Mouse (Mus musculus): Measurements from ENCODE around the gene Id3. TPM values are rescaled to one million over a fixed set of nuclear protein-coding genes. Genes with fewer than 3 reads are reported as not detected.
A peak's percentile ranks its signal among the peaks of the same experiment; 100 is the strongest.

The Id3 gene
- polyA plus RNA-seq, 1 experiment from 2014 or later, result 411 TPM

DNA sequence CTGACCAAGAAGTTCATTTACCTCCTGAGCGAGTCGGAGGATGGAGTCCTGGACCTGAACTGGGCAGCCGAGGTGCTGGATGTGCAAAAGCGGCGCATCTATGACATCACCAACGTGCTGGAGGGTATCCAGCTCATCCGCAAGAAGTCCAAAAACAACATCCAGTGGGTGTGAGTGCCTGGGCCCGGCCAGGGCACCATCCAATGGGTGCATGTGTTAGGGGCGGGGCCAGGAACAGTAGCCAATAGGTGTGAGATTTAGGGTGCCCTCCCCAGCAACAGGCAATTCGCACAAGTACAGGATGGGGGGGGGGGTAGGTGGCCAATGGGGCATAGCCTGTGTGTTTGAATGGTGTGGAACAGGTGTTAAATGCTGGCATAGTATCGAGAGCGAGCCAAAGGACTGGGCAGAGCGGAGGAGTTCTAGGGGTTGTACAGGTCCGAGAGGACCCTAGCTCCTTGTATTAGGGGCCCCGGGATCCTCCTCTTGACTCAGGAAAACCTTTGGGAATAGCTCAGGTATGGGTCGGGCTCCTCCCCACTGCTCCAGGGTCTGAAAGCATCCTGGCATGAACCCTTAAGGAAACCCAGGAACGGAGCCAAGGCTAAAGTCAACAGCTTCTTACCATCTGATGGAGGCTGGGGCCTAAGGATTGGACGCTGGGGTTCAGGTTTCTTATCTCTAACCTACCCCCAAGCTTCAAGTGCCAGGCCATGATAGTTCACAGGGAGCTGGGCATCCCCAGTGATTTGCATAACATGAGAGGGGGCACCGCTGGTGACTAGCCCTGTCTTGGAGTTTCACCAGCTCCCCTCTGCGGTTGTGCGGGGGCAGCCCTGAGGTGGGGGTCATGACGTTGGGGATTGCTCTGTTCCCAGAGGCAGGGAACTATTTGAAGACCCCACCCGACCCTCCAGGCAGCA, 37.4 kb downstream of the Id3 start:
- H3K27ac ChIP-seq (ENCODE audit: low read depth, low read length), result peak overlapping the region; percentile 70
- peaks cover 43% of the 10 kb centered on the region for H3K4me1 ChIP-seq (ENCODE audit: control insufficient read depth, insufficient read depth, low read length)
- ATAC-seq (replicated peaks; ENCODE audit: insufficient number of reproducible peaks, low FRiP score, low TSS enrichment), result peak; percentile 79
- peak overlapping the region; percentile 42 for H3K4me3 ChIP-seq (ENCODE audit: low read depth, low read length)
- H3K9me3 ChIP-seq (replicated peaks; ENCODE audit: control insufficient read depth, low read length), result no peaks in the 10 kb centered on the region
- WGBS (ENCODE audit: insufficient replicate concordance), result 11% methylated on average over 23 of the region's 23 CpGs
- peak overlapping the region; percentile 64 for H3K9ac ChIP-seq (ENCODE audit: low read depth, low read length)
- H3K36me3 ChIP-seq (ENCODE audit: control insufficient read depth, insufficient read depth, low read length), result no peaks in the 10 kb centered on the region
- no peaks in the 10 kb centered on the region for H3K27me3 ChIP-seq (ENCODE audit: control insufficient read depth, insufficient read depth, low read length)
- peak overlapping the region; percentile 95 for H3K4me2 ChIP-seq

DNA sequence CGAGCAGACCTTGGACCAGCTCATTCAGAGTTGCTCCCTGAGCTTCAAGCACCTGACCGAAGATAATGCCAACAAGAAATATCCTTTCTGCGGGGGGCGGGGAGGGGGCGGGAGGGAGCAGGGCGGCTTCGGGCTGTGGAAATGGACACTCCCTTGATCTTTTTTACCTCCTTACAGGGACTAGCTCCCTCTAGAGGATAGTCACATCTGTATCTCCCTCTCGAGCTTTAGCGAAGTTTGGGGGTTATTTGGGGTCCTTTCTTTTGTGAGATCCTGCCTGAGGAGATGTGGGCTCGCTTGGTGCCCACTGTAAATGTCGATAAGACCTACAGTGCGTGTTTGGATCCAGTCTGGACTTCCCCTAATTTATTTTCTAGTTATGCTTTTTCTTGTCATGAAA, 38.1 kb downstream of the Id3 start:
- peak overlapping the region; percentile 95 for H3K4me2 ChIP-seq
- peaks cover 39% of the 10 kb centered on the region for H3K4me1 ChIP-seq (ENCODE audit: control insufficient read depth, insufficient read depth, low read length)
- H3K4me3 ChIP-seq (ENCODE audit: low read depth, low read length), result 0 out of 2 replicates have a peak overlapping the region, but pooled peaks have one; percentile 4
- no peak overlapping the region for H3K27ac ChIP-seq (ENCODE audit: low read depth, low read length)
- no peaks in the 10 kb centered on the region for H3K9me3 ChIP-seq (replicated peaks; ENCODE audit: control insufficient read depth, low read length)
- H3K36me3 ChIP-seq (ENCODE audit: control insufficient read depth, insufficient read depth, low read length), result no peaks in the 10 kb centered on the region
- ATAC-seq (replicated peaks; ENCODE audit: insufficient number of reproducible peaks, low FRiP score, low TSS enrichment), result no peak
- H3K9ac ChIP-seq (ENCODE audit: low read depth, low read length), result no peak overlapping the region
- no peaks in the 10 kb centered on the region for H3K27me3 ChIP-seq (ENCODE audit: control insufficient read depth, insufficient read depth, low read length)
- WGBS (ENCODE audit: insufficient replicate concordance), result 18% methylated on average over 12 of the region's 12 CpGs

DNA sequence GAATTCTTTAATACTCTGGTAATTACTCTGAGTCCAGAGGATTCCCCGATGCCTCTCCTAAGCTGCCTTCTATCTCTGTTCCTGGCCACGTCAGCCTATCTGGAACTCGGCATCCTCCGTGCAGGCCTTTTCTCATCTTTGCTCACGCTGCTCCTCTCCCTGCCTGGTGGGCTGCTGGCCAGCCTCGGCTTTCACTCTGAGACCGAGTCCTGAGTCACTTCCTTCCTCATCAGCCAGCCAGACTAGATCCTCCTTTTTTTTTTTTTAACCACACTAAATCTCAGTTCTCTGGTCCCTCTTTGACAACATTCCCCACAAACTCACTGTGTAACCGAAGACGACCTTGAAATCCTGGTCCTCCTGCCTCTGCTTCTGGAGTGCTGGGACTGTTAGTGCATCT, 42.1 kb downstream of the Id3 start:
- Histone ChIP-seq H3K4me3 (ENCODE audit: low read depth, low read length) (no peak overlapping the region), H3K27ac (ENCODE audit: low read depth, low read length) (peak overlapping the region; percentile 57), H3K4me1 (ENCODE audit: control insufficient read depth, insufficient read depth, low read length) (peaks cover 9% of the 10 kb centered on the region), H3K27me3 (ENCODE audit: control insufficient read depth, insufficient read depth, low read length) (no peaks in the 10 kb centered on the region), H3K36me3 (ENCODE audit: control insufficient read depth, insufficient read depth, low read length) (no peaks in the 10 kb centered on the region), H3K4me2 (no peak overlapping the region), H3K9me3 (replicated peaks; ENCODE audit: control insufficient read depth, low read length) (no peaks in the 10 kb centered on the region), H3K9ac (ENCODE audit: low read depth, low read length) (0 out of 2 replicates have a peak overlapping the region, but pooled peaks have one; percentile 22)
- 52% methylated on average over 9 of the region's 9 CpGs for WGBS (ENCODE audit: insufficient replicate concordance)
- ATAC-seq (replicated peaks; ENCODE audit: insufficient number of reproducible peaks, low FRiP score, low TSS enrichment), result no peak

DNA sequence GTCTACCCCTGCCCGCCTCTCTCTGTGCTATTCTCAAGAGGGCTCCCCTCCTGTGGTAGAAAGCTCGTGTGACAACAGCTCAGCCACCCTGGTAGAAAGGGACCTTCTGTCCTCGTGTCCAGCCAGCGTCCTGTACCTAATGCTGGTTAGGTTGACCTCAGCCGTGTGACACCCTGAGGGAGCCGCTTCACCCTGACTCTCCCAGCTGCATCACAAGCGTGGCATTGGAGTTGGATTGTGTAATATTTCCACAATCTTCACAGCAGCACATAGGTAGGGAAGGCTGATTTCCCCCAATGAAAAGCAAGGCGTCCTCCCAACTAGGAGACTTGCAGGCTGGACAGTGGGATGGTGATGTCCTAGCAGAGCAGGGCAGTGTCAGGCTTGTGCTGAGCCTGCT, 43.0 kb downstream of the Id3 start:
- WGBS (ENCODE audit: insufficient replicate concordance), result 78% methylated on average over 8 of the region's 8 CpGs
- Histone ChIP-seq H3K4me3 (ENCODE audit: low read depth, low read length) (no peak overlapping the region), H3K9me3 (replicated peaks; ENCODE audit: control insufficient read depth, low read length) (no peaks in the 10 kb centered on the region), H3K27ac (ENCODE audit: low read depth, low read length) (no peak overlapping the region), H3K9ac (ENCODE audit: low read depth, low read length) (no peak overlapping the region), H3K4me1 (ENCODE audit: control insufficient read depth, insufficient read depth, low read length) (peaks cover 2% of the 10 kb centered on the region), H3K36me3 (ENCODE audit: control insufficient read depth, insufficient read depth, low read length) (no peaks in the 10 kb centered on the region), H3K27me3 (ENCODE audit: control insufficient read depth, insufficient read depth, low read length) (no peaks in the 10 kb centered on the region), H3K4me2 (no peak overlapping the region)
- no peak for ATAC-seq (replicated peaks; ENCODE audit: insufficient number of reproducible peaks, low FRiP score, low TSS enrichment)

DNA sequence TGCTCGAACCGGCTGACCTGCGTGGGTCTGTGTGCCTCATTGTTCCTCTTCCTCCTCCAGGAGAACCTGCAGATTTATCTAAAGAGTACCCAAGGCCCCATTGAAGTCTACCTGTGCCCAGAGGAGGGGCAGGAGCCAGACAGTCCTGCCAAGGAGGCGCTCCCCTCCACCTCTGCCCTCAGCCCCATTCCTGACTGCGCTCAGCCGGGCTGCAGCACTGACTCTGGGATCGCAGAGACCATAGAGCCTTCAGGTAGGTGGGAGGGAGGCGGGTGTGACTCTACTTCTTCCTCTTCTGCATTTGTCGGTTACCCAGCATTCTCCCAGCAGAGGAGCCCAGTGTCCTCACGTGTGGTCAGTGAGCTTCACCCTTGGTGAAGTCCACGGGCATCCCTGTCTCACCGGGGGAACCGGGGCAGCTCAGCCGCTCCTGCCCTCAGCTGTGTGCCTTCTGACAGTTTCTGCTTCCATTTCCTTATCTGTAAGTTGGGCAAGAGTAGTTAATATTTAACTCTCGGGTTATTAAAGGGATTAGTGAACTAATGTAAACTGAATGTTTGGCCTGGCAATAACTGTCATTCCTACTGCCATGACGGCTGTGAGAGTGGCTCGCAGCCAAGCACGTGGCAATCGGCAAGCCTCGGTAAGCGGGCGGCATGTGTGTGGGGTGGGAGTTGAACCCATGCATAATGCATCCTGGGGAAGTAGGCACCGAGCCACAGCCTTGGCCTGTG, 43.6 kb downstream of the Id3 start:
- Histone ChIP-seq H3K4me2 (no peak overlapping the region), H3K4me3 (ENCODE audit: low read depth, low read length) (no peak overlapping the region), H3K27ac (ENCODE audit: low read depth, low read length) (no peak overlapping the region), H3K9me3 (replicated peaks; ENCODE audit: control insufficient read depth, low read length) (no peaks in the 10 kb centered on the region), H3K36me3 (ENCODE audit: control insufficient read depth, insufficient read depth, low read length) (no peaks in the 10 kb centered on the region), H3K9ac (ENCODE audit: low read depth, low read length) (no peak overlapping the region), H3K4me1 (ENCODE audit: control insufficient read depth, insufficient read depth, low read length) (peaks cover 2% of the 10 kb centered on the region; the same call in 1 of the 2 replicates), H3K27me3 (ENCODE audit: control insufficient read depth, insufficient read depth, low read length) (no peaks in the 10 kb centered on the region)
- WGBS (ENCODE audit: insufficient replicate concordance), result 85% methylated on average over 23 of the region's 23 CpGs
- ATAC-seq (replicated peaks; ENCODE audit: insufficient number of reproducible peaks, low FRiP score, low TSS enrichment), result no peak

DNA sequence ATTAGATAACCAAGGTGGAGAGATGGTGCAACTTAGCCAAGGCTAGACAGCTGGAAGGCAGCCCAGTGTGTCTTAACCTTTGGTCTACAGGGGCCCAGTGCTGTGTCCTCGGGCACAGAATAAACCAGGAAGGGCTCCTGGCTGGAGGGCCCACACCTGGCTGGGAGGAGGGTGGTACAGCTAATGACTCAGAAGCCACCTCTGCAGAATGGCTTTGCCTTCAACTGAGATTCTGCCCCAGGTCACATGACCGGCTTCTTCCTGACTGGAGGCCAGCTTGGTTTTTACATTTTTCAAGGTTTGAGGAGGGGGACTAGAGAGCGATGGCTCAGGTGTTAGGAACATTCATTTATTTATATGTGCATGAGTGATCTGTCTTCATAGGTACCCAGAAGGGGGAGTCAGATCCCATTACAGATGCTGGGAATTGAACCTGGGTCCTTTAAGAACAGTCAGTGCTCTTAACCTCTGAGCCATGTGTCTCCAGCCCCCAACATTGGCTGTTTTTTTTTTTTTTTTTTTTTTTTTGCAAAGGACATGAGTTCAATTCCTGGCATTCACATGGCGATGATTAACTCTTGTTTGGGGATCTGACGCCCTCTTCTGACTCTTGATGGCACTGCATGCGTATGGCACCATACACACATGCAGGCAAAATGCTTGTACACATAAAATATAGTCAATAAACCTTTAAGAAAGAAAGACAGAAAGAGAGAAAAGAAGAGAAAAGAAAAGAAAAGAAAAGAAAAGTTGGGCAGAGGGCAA, 45.9 kb downstream of the Id3 start:
- Histone ChIP-seq H3K27me3 (ENCODE audit: control insufficient read depth, insufficient read depth, low read length) (no peaks in the 10 kb centered on the region), H3K27ac (ENCODE audit: low read depth, low read length) (no peak overlapping the region), H3K36me3 (ENCODE audit: control insufficient read depth, insufficient read depth, low read length) (peaks cover 4% of the 10 kb centered on the region; the same call in 1 of the 2 replicates), H3K4me2 (no peak overlapping the region), H3K9ac (ENCODE audit: low read depth, low read length) (no peak overlapping the region), H3K4me3 (ENCODE audit: low read depth, low read length) (no peak overlapping the region), H3K9me3 (replicated peaks; ENCODE audit: control insufficient read depth, low read length) (no peaks in the 10 kb centered on the region), H3K4me1 (ENCODE audit: control insufficient read depth, insufficient read depth, low read length) (peaks cover 10% of the 10 kb centered on the region)
- 80% methylated on average over 6 of the region's 6 CpGs for WGBS (ENCODE audit: insufficient replicate concordance)
- no peak for ATAC-seq (replicated peaks; ENCODE audit: insufficient number of reproducible peaks, low FRiP score, low TSS enrichment)

DNA sequence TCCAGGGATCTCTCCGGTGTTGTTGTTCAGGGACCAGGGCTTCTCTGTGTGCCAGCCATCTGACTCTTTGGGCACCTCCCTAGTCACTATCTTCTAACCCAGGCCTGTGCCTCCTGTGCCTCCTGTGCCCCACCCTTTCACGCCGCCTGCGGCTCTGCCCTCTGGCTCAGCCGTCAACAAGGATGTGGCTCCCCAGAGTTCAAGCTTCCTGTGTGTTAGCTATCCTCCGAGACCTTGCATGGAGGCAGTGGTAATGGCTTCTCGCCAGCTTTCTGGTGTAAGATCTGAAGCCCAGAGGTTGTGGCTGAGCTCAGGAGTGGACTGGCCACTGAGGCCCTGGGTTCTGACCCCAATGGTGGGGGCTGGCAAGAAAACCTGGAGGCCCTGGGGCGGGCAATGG, 46.6 kb downstream of the Id3 start:
- Histone ChIP-seq H3K4me1 (ENCODE audit: control insufficient read depth, insufficient read depth, low read length) (peaks cover 15% of the 10 kb centered on the region), H3K9ac (ENCODE audit: low read depth, low read length) (no peak overlapping the region), H3K4me2 (no peak overlapping the region), H3K27ac (ENCODE audit: low read depth, low read length) (no peak overlapping the region), H3K27me3 (ENCODE audit: control insufficient read depth, insufficient read depth, low read length) (no peaks in the 10 kb centered on the region), H3K36me3 (ENCODE audit: control insufficient read depth, insufficient read depth, low read length) (peaks cover 4% of the 10 kb centered on the region; the same call in 1 of the 2 replicates), H3K9me3 (replicated peaks; ENCODE audit: control insufficient read depth, low read length) (no peaks in the 10 kb centered on the region), H3K4me3 (ENCODE audit: low read depth, low read length) (no peak overlapping the region)
- 77% methylated on average over 8 of the region's 8 CpGs for WGBS (ENCODE audit: insufficient replicate concordance)
- ATAC-seq (replicated peaks; ENCODE audit: insufficient number of reproducible peaks, low FRiP score, low TSS enrichment), result no peak

DNA sequence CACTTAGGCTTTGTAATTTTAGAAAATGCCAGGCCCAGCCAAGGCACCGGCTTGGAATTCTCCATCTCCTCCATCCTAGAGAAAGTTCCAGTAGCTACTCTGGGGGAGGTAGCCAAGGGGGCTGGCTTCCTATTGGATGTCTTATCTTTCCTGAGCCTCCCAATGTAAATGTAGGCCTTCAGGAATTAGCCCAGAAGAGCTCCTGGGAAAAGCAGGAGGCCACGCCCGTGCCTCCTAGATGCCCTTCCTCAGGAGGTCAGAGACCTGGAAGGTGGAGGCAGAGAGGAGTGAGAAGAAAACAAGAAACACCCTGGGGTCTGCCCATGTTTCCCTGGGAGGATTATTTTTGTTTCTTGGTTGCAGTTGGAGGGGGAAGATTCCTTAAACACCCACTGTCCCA, 50.3 kb downstream of the Id3 start:
- H3K27ac ChIP-seq (ENCODE audit: low read depth, low read length), result no peak overlapping the region
- H3K36me3 ChIP-seq (ENCODE audit: control insufficient read depth, insufficient read depth, low read length), result peaks cover 4% of the 10 kb centered on the region; the same call in 1 of the 2 replicates
- no peak for ATAC-seq (replicated peaks; ENCODE audit: insufficient number of reproducible peaks, low FRiP score, low TSS enrichment)
- H3K27me3 ChIP-seq (ENCODE audit: control insufficient read depth, insufficient read depth, low read length), result no peaks in the 10 kb centered on the region
- H3K4me3 ChIP-seq (ENCODE audit: low read depth, low read length), result no peak overlapping the region
- H3K4me2 ChIP-seq, result no peak overlapping the region
- 64% methylated on average over 3 of the region's 3 CpGs for WGBS (ENCODE audit: insufficient replicate concordance)
- H3K9me3 ChIP-seq (replicated peaks; ENCODE audit: control insufficient read depth, low read length), result no peaks in the 10 kb centered on the region
- H3K4me1 ChIP-seq (ENCODE audit: control insufficient read depth, insufficient read depth, low read length), result peaks cover 23% of the 10 kb centered on the region
- no peak overlapping the region for H3K9ac ChIP-seq (ENCODE audit: low read depth, low read length)
